Mouse (Mus musculus): ENCODE results near the gene Txlna. TPM values are rescaled to one million over a fixed set of nuclear protein-coding genes. Genes with fewer than 3 reads are reported as not detected.

Txlna gene
- polyA plus RNA-seq, 1 experiment from 2014 or later, result 108 TPM

DNA sequence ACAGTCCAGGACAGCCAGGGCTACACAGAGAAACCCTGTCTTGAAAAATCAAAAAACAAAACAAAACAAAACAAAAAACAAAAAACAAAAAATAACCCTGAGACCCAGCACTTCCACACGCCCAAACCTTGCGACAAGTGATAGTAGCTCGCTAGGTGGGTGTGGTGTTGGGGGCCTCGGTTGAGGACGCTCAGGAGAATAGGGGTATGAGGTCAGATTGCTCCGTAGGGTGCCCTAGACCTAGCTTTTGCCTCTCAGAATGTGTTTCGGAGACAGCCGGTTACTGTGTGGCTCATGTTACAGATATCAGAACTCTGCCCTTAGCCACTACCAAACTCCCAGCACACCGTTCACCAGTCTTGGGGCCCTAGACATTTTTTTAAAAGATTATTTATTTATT is 55.1 kb downstream of the Txlna start:
- DNase-seq (ENCODE audit: low spot score) (no peak), ATAC-seq (ENCODE audit: insufficient read depth, low FRiP score, low TSS enrichment) (no peak)
- no peak overlapping the region for H3K4me3 ChIP-seq (ENCODE audit: low read depth, low read length)
- H3K4me2 ChIP-seq (ENCODE audit: low read depth), result no peak overlapping the region; the same call in 1 of the 2 replicates
- 75% methylated on average over 9 of the region's 9 CpGs for WGBS
- H3K4me1 ChIP-seq (ENCODE audit: control insufficient read depth, insufficient read depth, low read length), result no peaks in the 10 kb centered on the region
- no peaks in the 10 kb centered on the region for H3K9me3 ChIP-seq (ENCODE audit: control insufficient read depth, low read length)
- no peak overlapping the region for H3K9ac ChIP-seq (ENCODE audit: low read length)
- H3K36me3 ChIP-seq (ENCODE audit: control insufficient read depth, insufficient read depth, low read length), result no peaks in the 10 kb centered on the region; the same call in none of the 2 replicates
- no peaks in the 10 kb centered on the region for H3K27me3 ChIP-seq (ENCODE audit: control insufficient read depth, insufficient read depth, low read length)
- no peak overlapping the region for H3K27ac ChIP-seq (ENCODE audit: low read depth, low read length)

DNA sequence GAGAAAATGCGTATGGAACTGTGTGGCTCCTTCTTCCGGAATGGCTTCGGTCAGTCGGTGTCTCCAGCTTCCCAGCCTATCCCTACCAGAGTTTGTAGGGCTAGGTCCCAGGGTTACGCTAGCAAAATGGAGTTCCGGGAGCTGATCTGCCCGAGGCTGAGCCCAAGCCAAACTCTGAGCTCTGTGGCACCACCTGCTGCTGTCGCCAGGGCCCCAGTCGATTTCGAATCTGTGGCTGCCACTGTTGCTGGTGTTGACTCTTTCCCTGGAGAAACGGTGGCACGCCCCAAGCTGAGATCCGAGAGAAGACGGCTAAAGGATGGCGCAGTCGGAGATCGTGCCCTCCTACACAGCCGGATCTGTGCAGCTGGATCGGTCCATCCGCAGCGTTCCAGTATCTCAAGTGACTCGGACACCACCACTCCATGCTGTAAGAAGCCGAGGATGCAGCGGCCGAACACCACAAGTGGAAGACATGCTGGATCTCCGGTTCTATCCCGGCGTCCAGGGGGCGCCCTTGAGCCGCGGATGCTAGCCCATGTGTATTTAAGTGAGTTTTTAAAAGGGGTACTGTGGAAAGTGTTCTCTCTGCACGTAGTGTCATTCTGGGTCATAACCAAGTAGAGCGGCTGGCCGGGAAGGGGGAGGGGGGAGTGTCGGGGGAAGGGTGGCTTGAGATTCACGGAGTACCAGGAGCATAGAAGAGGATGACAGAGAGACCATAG is 55.8 kb downstream of the Txlna start:
- Histone ChIP-seq H3K27ac (ENCODE audit: low read depth, low read length) (no peak overlapping the region), H3K9ac (ENCODE audit: low read length) (peak overlapping the region; percentile 19), H3K4me2 (ENCODE audit: low read depth) (peak overlapping the region; percentile 58), H3K4me3 (ENCODE audit: low read depth, low read length) (peak overlapping the region; percentile 30), H3K4me1 (ENCODE audit: control insufficient read depth, insufficient read depth, low read length) (no peaks in the 10 kb centered on the region), H3K9me3 (ENCODE audit: control insufficient read depth, low read length) (no peaks in the 10 kb centered on the region), H3K27me3 (ENCODE audit: control insufficient read depth, insufficient read depth, low read length) (no peaks in the 10 kb centered on the region), H3K36me3 (ENCODE audit: control insufficient read depth, insufficient read depth, low read length) (no peaks in the 10 kb centered on the region)
- DNase-seq (ENCODE audit: low spot score), result peak; percentile 87
- ATAC-seq (ENCODE audit: insufficient read depth, low FRiP score, low TSS enrichment), result no peak
- WGBS, result 3% methylated on average over 36 of the region's 36 CpGs

DNA sequence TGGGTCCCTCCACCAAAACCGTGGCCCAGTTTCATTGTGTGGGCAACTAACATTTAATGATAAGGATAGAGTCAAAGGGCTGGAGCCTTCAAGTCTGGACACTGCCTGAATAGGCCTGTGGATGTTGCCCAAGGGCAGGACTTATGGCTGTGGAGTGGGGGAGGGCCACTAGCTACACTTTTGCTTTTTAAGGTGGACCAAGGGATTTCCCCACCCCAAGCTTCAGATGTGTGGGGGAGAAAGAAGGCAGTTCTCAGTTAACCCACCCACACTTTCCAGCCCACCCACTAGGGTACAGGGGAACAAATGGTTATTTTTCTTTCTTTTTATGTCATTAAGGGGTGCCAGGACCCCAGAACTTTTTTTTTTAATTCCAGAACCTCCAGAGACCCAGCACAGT is 56.5 kb downstream of the Txlna start:
- Histone ChIP-seq H3K4me1 (ENCODE audit: control insufficient read depth, insufficient read depth, low read length) (no peaks in the 10 kb centered on the region), H3K4me2 (ENCODE audit: low read depth) (peak overlapping the region; percentile 58), H3K36me3 (ENCODE audit: control insufficient read depth, insufficient read depth, low read length) (no peaks in the 10 kb centered on the region), H3K9ac (ENCODE audit: low read length) (no peak overlapping the region; the same call in 1 of the 2 replicates), H3K27me3 (ENCODE audit: control insufficient read depth, insufficient read depth, low read length) (no peaks in the 10 kb centered on the region), H3K9me3 (ENCODE audit: control insufficient read depth, low read length) (no peaks in the 10 kb centered on the region), H3K4me3 (ENCODE audit: low read depth, low read length) (0 out of 2 replicates have a peak overlapping the region, but pooled peaks have one; percentile 30), H3K27ac (ENCODE audit: low read depth, low read length) (no peak overlapping the region)
- 75% methylated on average over 1 of the region's 1 CpGs for WGBS
- DNase-seq (ENCODE audit: low spot score) (no peak), ATAC-seq (ENCODE audit: insufficient read depth, low FRiP score, low TSS enrichment) (no peak)

DNA sequence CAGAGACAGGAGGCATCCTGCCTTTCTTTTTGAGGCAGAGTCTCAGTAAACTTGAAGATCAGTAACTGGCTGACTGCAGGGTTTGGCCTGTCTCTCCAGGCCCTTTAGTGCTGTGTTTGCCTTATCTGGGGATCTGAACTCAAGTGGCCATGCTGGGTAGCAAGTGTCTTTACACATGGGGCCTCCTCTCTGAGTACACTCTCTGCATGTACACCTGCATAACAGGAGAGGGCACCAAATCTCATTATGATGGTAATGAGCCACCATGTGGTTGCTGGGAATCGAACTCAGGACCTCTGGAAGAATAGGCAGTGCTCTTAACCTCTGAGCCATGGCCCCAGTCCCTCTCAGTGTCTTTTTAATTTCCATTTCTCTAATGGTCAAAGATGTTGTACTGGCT is 58.6 kb downstream of the Txlna start:
- Histone ChIP-seq H3K9me3 (ENCODE audit: control insufficient read depth, low read length) (no peaks in the 10 kb centered on the region), H3K27me3 (ENCODE audit: control insufficient read depth, insufficient read depth, low read length) (no peaks in the 10 kb centered on the region), H3K36me3 (ENCODE audit: control insufficient read depth, insufficient read depth, low read length) (no peaks in the 10 kb centered on the region), H3K4me3 (ENCODE audit: low read depth, low read length) (no peak overlapping the region), H3K27ac (ENCODE audit: low read depth, low read length) (no peak overlapping the region), H3K9ac (ENCODE audit: low read length) (no peak overlapping the region), H3K4me1 (ENCODE audit: control insufficient read depth, insufficient read depth, low read length) (no peaks in the 10 kb centered on the region), H3K4me2 (ENCODE audit: low read depth) (no peak overlapping the region)
- DNase-seq (ENCODE audit: low spot score) (no peak), ATAC-seq (ENCODE audit: insufficient read depth, low FRiP score, low TSS enrichment) (no peak)
- WGBS, result 93% methylated on average over 1 of the region's 1 CpGs

DNA sequence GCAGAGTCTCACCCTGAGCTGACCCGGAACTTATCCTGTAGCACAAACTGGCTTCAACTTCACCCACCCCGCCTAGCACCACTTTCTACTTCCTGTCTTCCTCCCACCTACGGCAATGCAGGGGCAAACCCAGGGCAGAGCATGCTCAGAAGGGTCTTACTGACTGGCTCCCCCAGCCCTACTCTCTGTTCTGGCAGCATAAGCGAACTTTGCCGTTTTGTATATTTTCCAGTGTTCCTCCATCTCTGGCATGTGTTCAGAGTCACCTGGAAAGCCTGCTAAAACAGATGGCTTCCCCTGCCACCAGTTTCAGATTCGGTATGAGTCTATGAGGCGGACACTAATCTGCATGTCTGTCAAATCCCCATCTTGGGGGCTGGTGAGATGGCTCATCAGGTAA is 60.5 kb downstream of the Txlna start:
- no peaks in the 10 kb centered on the region for H3K9me3 ChIP-seq (ENCODE audit: control insufficient read depth, low read length)
- no peaks in the 10 kb centered on the region for H3K4me1 ChIP-seq (ENCODE audit: control insufficient read depth, insufficient read depth, low read length)

DNA sequence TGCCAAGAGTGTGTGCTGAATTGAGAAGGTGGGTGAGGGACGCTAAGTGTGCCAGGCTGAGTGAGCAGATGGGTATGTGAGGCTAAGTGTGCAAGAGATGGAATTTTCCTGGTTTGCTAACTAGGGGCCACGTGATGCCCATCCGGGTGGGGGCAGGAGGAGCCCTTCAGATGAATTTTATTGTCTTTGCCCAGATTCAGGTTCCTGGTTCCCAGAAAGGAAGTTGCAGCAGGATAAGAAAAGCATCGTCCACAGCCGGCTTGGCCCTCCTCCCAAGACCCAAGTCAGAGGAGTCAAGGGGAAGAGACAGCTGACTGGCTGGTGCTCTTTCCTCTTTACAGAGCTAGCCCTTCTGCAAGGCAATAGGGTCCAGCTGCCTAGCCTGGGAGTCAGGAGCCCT is 62.4 kb downstream of the Txlna start, which contains the start of gene Fam167b:
Fam167b (minus strand) TSS at position 84 of the 400 bp plus-strand sequence.
- ATAC-seq (ENCODE audit: insufficient read depth, low FRiP score, low TSS enrichment), result no peak
- H3K9me3 ChIP-seq (ENCODE audit: control insufficient read depth, low read length), result no peaks in the 10 kb centered on the region
- H3K27me3 ChIP-seq (ENCODE audit: control insufficient read depth, insufficient read depth, low read length), result no peaks in the 10 kb centered on the region
- no peak within 1 kb of the TSS for H3K4me3 ChIP-seq (ENCODE audit: low read depth, low read length)
- no peak within 1 kb of the TSS for H3K4me2 ChIP-seq (ENCODE audit: low read depth)
- no peak within 1 kb of the TSS for H3K27ac ChIP-seq (ENCODE audit: low read depth, low read length)
- no peak for DNase-seq (ENCODE audit: low spot score)
- 85% methylated on average over 5 of the region's 5 CpGs for whole genome bisulfite sequencing
- H3K4me1 ChIP-seq (ENCODE audit: control insufficient read depth, insufficient read depth, low read length), result no peaks in the 10 kb centered on the region
- no peak within 1 kb of the TSS for H3K9ac ChIP-seq (ENCODE audit: low read length)
- H3K36me3 ChIP-seq (ENCODE audit: control insufficient read depth, insufficient read depth, low read length), result no peaks in the 10 kb centered on the region

More for the DNA sequence above, 60.5 kb downstream of the Txlna start:
- no peak for ATAC-seq (ENCODE audit: insufficient read depth, low FRiP score, low TSS enrichment)
- Histone ChIP-seq H3K27ac (ENCODE audit: low read depth, low read length) (no peak overlapping the region), H3K36me3 (ENCODE audit: control insufficient read depth, insufficient read depth, low read length) (no peaks in the 10 kb centered on the region), H3K9ac (ENCODE audit: low read length) (no peak overlapping the region), H3K4me3 (ENCODE audit: low read depth, low read length) (no peak overlapping the region), H3K27me3 (ENCODE audit: control insufficient read depth, insufficient read depth, low read length) (no peaks in the 10 kb centered on the region), H3K4me2 (ENCODE audit: low read depth) (no peak overlapping the region)
- WGBS, result 72% methylated on average over 7 of the region's 7 CpGs
- DNase-seq (ENCODE audit: low spot score), result no peak

DNA sequence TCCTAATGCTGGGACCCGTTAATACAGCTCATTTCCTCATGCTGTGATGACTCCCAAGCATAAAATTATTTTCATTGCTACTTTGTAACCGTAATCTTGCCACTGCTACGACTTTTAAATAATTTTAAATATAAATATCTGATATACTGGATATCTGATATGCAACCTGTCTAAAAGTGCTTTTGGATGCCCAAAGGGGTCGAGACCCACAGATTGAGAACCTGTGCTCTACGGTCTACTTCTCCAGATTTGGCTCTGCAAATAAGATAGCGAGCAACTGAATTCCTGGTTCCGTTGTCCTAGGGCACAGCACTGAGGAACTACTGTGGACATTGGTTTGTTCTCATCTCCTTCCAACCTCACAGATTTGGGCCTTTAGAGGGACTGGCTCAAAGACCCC is 63.2 kb downstream of the Txlna start:
- ATAC-seq (ENCODE audit: insufficient read depth, low FRiP score, low TSS enrichment), result no peak
- Histone ChIP-seq H3K9me3 (ENCODE audit: control insufficient read depth, low read length) (no peaks in the 10 kb centered on the region), H3K27ac (ENCODE audit: low read depth, low read length) (no peak overlapping the region), H3K4me2 (ENCODE audit: low read depth) (no peak overlapping the region), H3K36me3 (ENCODE audit: control insufficient read depth, insufficient read depth, low read length) (no peaks in the 10 kb centered on the region), H3K4me1 (ENCODE audit: control insufficient read depth, insufficient read depth, low read length) (no peaks in the 10 kb centered on the region), H3K27me3 (ENCODE audit: control insufficient read depth, insufficient read depth, low read length) (no peaks in the 10 kb centered on the region), H3K9ac (ENCODE audit: low read length) (no peak overlapping the region), H3K4me3 (ENCODE audit: low read depth, low read length) (no peak overlapping the region)
- DNase-seq (ENCODE audit: low spot score), result no peak
- WGBS, result 84% methylated on average over 7 of the region's 7 CpGs

DNA sequence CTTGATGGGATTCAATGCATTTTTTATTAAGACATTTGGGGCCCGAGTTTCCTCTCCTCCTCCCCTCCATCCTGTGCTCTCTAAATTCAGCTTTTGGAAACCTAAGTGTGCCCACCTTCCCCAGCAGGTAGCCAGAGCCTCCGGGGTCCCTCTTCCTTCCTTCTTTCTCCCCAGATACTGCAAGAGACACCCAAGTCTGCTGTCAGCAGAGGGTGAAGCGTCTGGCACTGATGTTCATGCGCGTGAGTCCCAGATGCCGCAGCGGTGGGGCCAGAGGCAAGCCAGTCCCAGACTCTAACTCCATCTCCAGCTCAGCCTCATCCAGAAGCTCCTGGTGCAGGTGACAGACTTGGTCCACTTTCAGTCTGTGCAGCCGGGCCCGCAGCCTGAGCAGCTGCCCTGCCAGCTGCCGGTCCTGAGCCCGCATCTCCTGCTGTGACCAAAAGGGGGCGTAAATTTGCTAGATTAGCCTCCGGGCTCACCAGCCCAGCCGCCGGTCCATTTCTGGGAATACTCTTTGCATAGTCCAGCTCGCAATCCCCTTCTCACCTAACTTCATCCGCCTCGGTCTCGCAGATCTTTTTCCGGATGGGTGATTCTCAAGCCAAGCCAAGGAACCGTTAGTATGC is 63.9 kb downstream of the Txlna start:
- Histone ChIP-seq H3K4me2 (ENCODE audit: low read depth) (no peak overlapping the region), H3K9ac (ENCODE audit: low read length) (no peak overlapping the region; the same call in 1 of the 2 replicates), H3K9me3 (ENCODE audit: control insufficient read depth, low read length) (no peaks in the 10 kb centered on the region), H3K4me3 (ENCODE audit: low read depth, low read length) (no peak overlapping the region), H3K4me1 (ENCODE audit: control insufficient read depth, insufficient read depth, low read length) (no peaks in the 10 kb centered on the region), H3K27me3 (ENCODE audit: control insufficient read depth, insufficient read depth, low read length) (no peaks in the 10 kb centered on the region), H3K36me3 (ENCODE audit: control insufficient read depth, insufficient read depth, low read length) (no peaks in the 10 kb centered on the region), H3K27ac (ENCODE audit: low read depth, low read length) (no peak overlapping the region)
- DNase-seq (ENCODE audit: low spot score), result peak; percentile 77
- 36% methylated on average over 21 of the region's 21 CpGs for WGBS
- ATAC-seq (ENCODE audit: insufficient read depth, low FRiP score, low TSS enrichment), result no peak; the same call in 1 of the 2 replicates

Data from neural tube, embryonic 11.5 days (tissue).